Mouse (Mus musculus) left cerebral cortex, adult 6 months (tissue): ENCODE data around the gene Ifnab. TPM values are rescaled to one million over a fixed set of nuclear protein-coding genes. Genes with fewer than 3 reads are reported as not detected.

ENCODE experiments used
- long read RNA-seq, 2 experiments: library from polyadenylated mRNA; unstranded; transcript quantifications; one replicate each; pipeline ENCODE4 v2.0.0; 2019 to 2020
- polyA plus RNA-seq: library from polyadenylated mRNA; unstranded; fragments of <200 nt; fragmentation: Nextera tagmentation; gene quantifications from 2 replicates; pipeline ENCODE4 v1.2.3, GENCODE M21; 2021

Ifnab gene
- polyA plus RNA-seq: not detected in 2 replicates
- long read RNA-seq, experiment 1: 0 reads
- long read RNA-seq, experiment 2: 0 reads

DNA sequence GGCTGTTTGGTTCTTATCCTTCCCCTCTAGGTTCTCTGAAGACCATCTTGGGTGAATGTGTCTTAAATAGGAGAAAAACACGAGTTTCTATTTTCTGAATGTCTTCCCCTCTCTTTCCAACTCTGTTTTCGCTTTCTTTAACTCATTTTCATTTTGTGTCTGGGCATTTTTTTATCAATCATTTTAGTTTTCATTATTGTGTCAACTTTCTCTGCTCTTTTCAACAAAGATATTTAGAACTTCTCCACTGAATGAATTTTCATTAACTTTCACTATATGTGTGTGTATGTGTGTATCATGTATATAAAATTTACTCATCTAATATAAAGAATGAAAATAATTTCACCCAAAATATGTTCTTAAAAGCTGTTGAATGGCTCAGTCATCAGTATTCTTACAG lies at the start of gene Ifnab:
TSS of gene Ifnab (minus strand) at position 101 of the 400 bp plus-strand sequence.

DNA sequence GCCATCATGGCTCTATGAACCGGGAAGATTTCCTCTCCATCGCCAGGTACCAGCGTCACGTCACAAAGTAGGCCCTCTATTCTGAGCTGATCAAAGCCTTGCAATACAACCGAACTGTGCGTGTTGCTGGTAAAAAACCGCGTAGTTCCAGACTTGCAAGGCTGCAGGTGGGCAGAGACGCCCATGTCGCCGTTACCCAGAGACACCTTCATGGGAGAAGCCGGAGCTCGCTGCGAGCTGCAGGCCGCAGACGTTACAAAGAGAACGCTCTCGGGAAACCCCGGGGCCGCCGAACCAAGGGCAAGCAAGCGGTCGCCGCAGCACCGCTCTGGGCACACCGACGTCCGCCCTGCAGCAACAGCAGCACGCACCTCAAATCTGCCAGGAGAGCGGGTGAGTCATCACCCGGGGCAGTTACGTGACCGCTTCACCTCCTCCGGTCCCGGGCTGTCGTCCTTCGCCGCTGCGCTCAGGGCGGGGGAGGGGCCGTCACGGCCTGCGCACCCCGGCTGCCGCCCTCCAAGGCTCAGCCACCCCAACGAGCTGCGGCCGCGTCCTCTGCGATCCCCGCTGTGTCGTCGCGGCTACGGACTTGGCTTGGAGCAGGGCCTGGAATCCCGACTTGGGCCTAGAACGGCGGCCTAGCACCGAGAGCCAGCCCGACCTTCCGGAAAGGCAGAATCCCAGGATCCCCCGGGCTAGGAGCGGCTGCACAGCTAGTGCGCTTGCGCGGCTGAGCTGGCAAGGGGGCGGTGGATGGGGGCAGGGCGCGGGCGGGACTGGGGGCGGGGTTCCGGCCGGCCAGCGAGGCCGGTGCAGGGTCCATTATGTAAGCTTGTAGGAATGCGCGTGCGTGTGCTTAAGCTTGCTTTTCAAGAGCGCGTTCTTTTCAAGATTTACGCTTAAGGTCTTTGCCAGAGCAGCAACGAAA lies 30.9 kb upstream of the Ifnab start, which contains the start of the genes Gm26566 and Klhl9:
TSS of gene Gm26566 (plus strand) at position 15 of the 931 bp plus-strand sequence.
TSS of gene Klhl9 (minus strand) at position 675 of the 931 bp plus-strand sequence.

DNA sequence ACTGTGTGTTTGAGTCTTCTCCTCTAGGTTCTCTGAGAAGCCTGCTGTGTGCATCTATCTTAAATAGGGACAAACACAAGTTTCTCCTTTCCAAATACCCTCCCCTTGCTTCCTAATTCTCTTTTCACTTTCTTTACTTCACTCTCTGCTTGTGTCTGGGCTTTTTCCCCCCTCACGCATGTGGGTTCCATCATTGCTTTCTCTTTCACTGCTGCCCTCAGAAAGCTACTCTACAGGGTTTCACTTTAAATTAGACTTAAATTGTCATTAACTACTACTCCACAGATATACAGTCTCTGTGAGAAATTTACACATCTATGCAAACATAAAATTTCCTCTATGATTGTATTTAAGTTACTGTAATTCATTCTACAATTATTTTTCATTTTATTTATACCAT lies 7.3 kb downstream of the Ifnab start, which contains the start of gene Ifna2:
TSS of gene Ifna2 (minus strand) at position 101 of the 400 bp plus-strand sequence.

DNA sequence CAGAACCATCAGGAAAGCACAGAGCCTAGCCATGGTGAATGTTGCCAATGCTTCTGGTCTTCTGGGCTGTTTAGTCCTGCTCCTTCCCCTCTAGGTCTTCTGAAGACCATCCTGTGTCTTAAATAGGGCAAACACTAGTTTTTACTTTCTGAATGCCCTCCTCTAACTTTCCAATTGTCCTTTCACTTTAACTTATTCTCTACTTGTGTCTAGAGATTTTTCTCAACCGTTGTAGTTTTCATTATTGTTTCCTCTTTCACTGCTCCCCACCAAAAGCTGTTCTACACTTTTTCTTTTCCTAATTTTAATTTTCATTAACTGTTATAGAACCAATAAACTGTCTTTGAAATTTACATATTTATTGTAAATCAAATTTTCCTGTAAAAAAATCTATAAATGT lies 14.3 kb downstream of the Ifnab start, which contains the start of gene Ifna16:
TSS of gene Ifna16 (minus strand) at position 101 of the 400 bp plus-strand sequence.

DNA sequence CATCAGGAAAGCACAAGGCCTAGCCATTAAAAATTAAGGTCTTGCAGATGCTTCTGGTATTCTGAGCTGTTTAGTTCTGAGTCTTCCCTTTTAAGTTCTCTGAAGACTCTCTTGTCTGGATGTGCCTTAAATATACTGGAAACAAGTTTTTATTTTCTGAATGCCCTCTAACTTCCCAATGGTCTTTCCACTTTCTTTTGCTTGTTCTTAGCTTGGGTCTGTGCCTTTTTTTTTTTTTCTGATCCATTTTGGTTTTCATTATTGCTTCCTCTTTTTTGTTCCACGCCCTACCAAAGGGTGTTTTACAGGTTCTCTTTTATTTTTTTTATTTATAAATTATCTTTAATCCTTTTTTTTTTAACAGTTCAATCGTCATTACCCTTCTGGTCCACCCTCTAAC lies 46.8 kb downstream of the Ifnab start, which contains the start of gene Ifna13:
TSS of gene Ifna13 (minus strand) at position 101 of the 400 bp plus-strand sequence.

Other genes starting within 250 kb of the Ifnab start
- not detected in 2 replicates for gene Ifnb1, start 168.6 kb downstream of the Ifnab start, polyA plus RNA-seq
- gene Ifna15, start 133.1 kb downstream of the Ifnab start, polyA plus RNA-seq: not detected in 2 replicates
- not detected in 2 replicates for gene Ifna14, start 119.6 kb downstream of the Ifnab start, polyA plus RNA-seq
- gene Ifna9, start 99.0 kb downstream of the Ifnab start, polyA plus RNA-seq: not detected in 2 replicates
- gene Ifna12, start 88.0 kb downstream of the Ifnab start, polyA plus RNA-seq: not detected in 2 replicates
- not detected in 2 replicates for gene C87499, start 56.9 kb downstream of the Ifnab start, polyA plus RNA-seq
- gene Ifna13, start 46.9 kb downstream of the Ifnab start, polyA plus RNA-seq: not detected in 2 replicates
- gene Ifna16, start 14.4 kb downstream of the Ifnab start, polyA plus RNA-seq: not detected in 2 replicates
- not detected in 2 replicates for gene Ifna2, start 7.4 kb downstream of the Ifnab start, polyA plus RNA-seq
- gene Gm26566, start 30.4 kb upstream of the Ifnab start, polyA plus RNA-seq: 1.0 and 1.5 TPM in 2 replicates
- gene Klhl9, start 31.1 kb upstream of the Ifnab start, polyA plus RNA-seq: 57.9 and 73.6 TPM in 2 replicates
- gene Gm13271, start 63.5 kb upstream of the Ifnab start, polyA plus RNA-seq: not detected in 2 replicates
- gene Gm13283, start 68.8 kb upstream of the Ifnab start, polyA plus RNA-seq: not detected in 2 replicates
- gene Gm13290, start 82.5 kb upstream of the Ifnab start, polyA plus RNA-seq: not detected in 2 replicates
- gene Gm13289, start 85.6 kb upstream of the Ifnab start, polyA plus RNA-seq: not detected in 2 replicates
- gene Gm13272, start 88.5 kb upstream of the Ifnab start, polyA plus RNA-seq: not detected in 2 replicates
- gene Ifnz, start 90.8 kb upstream of the Ifnab start, polyA plus RNA-seq: not detected in 2 replicates
- gene Gm13276, start 94.3 kb upstream of the Ifnab start, polyA plus RNA-seq: not detected in 2 replicates
- not detected in 2 replicates for gene Gm13277, start 97.3 kb upstream of the Ifnab start, polyA plus RNA-seq
- not detected in 2 replicates for gene Gm13278, start 100.2 kb upstream of the Ifnab start, polyA plus RNA-seq
- not detected in 2 replicates for gene Gm13275, start 103.1 kb upstream of the Ifnab start, polyA plus RNA-seq
- gene Gm13279, start 106.0 kb upstream of the Ifnab start, polyA plus RNA-seq: not detected in 2 replicates
- gene Gm13285, start 108.3 kb upstream of the Ifnab start, polyA plus RNA-seq: not detected in 2 replicates
- not detected in 2 replicates for gene Gm13287, start 111.9 kb upstream of the Ifnab start, polyA plus RNA-seq
- gene Gm13288, start 114.2 kb upstream of the Ifnab start, polyA plus RNA-seq: not detected in 2 replicates
- gene Ifna7, start 124.9 kb upstream of the Ifnab start, polyA plus RNA-seq: not detected in 2 replicates
- gene Ifna11, start 128.6 kb upstream of the Ifnab start, polyA plus RNA-seq: not detected in 2 replicates
- not detected in 2 replicates for gene Ifna6, start 136.1 kb upstream of the Ifnab start, polyA plus RNA-seq
- gene Ifna5, start 144.2 kb upstream of the Ifnab start, polyA plus RNA-seq: not detected in 2 replicates
- not detected in 2 replicates for gene Ifna4, start 150.5 kb upstream of the Ifnab start, polyA plus RNA-seq
- not detected in 2 replicates for gene Ifna1, start 158.7 kb upstream of the Ifnab start, polyA plus RNA-seq
- gene Ifne, start 188.8 kb upstream of the Ifnab start, polyA plus RNA-seq: not detected in 2 replicates